Mouse (Mus musculus) cerebral cortex, adult 2 months (tissue): ENCODE results near the gene Atxn2l.

ENCODE experiments used
- WGBS: fragments of 180-500 bp; shearing (Covaris S2); methylation state at CpG from one replicate; pipeline ENCODE4 v1.1.7; 2018; 5-methylcytosine and 5-hydroxymethylcytosine counted together

The Atxn2l gene

GRCm38 (mm10) chr7:126463004-126463403 is 40.2 kb downstream of the Atxn2l start, which contains the start of gene Atp2a1:
Atp2a1 (minus strand) TSS chr7:126463108.
- 70% methylated on average over 5 of the region's 5 CpGs for WGBS

DNA sequence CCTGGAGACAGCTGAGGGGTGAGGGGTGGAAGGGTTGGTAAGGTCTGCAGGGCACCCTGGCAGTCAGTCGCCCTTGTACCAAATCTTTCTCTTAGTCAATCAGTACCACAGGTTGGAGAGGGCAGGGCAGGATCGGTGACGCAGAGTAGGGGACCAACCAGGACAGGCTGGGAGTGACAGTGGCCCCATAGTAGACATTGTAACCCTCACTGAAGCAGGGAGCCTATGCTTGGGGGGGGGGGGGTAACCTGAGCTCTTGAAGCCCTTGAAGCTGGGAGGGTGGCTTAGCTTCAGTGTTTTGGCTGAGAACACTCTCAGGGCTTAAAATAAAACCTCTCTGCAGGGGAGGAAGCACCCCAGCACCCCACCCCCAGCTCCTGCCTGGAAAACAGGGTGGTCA is 41.6 kb downstream of the Atxn2l start:
- 84% methylated on average over 3 of the region's 3 CpGs for WGBS

GRCm38 (mm10) chr7:126460623-126461399 is 42.4 kb downstream of the Atxn2l start:
- WGBS, result 79% methylated on average over 10 of the region's 10 CpGs

GRCm38 (mm10) chr7:126458844-126459618 is 44.2 kb downstream of the Atxn2l start:
- 85% methylated on average over 11 of the region's 11 CpGs for whole genome bisulfite sequencing

GRCm38 (mm10) chr7:126458225-126458624 is 45.0 kb downstream of the Atxn2l start:
- WGBS, result 57% methylated on average over 5 of the region's 5 CpGs

GRCm38 (mm10) chr7:126456382-126457266 is 46.6 kb downstream of the Atxn2l start:
- WGBS, result 92% methylated on average over 17 of the region's 17 CpGs

- whole genome bisulfite sequencing, result 83% methylated on average over 2 of the region's 2 CpGs
These were observed 48.0 kb downstream of the Atxn2l start for GRCm38 (mm10) chr7:126455242-126455641.

- WGBS, result 65% methylated on average over 7 of the region's 7 CpGs
These were observed 49.4 kb downstream of the Atxn2l start for GRCm38 (mm10) chr7:126453861-126454260.

- 86% methylated on average over 3 of the region's 3 CpGs for WGBS
These were observed 51.0 kb downstream of the Atxn2l start for GRCm38 (mm10) chr7:126452244-126452643.

GRCm38 (mm10) chr7:126450641-126451040 is 52.6 kb downstream of the Atxn2l start:
- 92% methylated on average over 6 of the region's 6 CpGs for WGBS

DNA sequence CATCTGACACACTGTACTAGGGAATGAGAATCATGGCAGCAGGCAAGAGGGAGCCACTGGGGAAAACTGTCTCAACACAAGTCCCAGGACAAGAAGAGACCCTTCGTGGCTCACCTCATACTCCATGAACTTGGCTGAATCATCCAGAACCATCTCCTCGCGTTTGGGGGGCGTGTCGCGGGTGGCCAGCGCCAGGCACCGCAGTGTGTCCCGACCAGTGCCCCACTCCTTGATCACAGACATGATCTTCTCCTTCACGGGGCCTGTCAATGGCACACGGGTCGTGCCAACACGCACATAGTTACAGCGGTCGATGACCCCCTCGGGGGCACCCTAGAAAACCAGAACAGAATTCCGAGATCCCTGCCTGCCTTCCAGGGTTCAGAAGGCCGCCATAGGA is 53.2 kb downstream of the Atxn2l start:
- WGBS, result 92% methylated on average over 18 of the region's 18 CpGs

- WGBS, result 90% methylated on average over 19 of the region's 19 CpGs
These were observed 54.8 kb downstream of the Atxn2l start for GRCm38 (mm10) chr7:126448481-126448880.

- WGBS, result 93% methylated on average over 21 of the region's 21 CpGs
These were observed 57.0 kb downstream of the Atxn2l start for GRCm38 (mm10) chr7:126446217-126446616.

DNA sequence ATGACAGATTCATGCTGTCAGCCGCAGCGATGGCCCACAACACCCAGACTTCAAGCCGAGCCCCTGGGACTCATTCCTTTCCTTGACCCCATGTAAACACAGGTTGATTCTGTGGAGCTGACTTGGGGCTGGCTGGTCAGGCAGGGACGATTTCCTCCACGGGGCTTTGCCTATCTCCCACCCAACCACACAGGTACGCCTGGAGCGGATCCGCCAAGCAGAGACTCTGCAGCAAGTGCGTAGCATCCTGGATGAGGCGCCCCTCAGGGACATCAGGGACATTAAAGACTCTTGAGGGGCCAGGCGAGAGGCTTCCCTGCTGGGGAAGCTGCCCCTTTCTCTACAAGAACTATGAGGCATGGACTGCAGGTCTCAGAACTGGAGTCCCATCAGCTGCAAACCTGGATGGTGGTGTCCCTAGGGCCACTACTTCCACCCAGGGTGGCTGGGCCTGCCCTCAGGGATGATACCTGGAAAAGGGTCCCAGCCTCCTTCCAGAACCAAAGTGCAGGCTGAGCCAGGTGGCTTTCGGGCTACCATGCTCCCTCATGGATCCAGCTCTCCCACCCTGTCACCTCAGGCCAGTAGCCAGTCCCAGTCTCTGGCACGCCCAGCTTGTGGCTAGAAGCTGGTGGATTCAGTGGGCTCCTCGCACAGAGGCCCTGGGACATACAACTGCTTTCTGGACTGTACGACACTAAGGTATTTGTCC is 58.0 kb downstream of the Atxn2l start:
- WGBS, result 95% methylated on average over 15 of the region's 15 CpGs

GRCm38 (mm10) chr7:126444536-126444935 is 58.7 kb downstream of the Atxn2l start:
- 98% methylated on average over 9 of the region's 9 CpGs for WGBS

DNA sequence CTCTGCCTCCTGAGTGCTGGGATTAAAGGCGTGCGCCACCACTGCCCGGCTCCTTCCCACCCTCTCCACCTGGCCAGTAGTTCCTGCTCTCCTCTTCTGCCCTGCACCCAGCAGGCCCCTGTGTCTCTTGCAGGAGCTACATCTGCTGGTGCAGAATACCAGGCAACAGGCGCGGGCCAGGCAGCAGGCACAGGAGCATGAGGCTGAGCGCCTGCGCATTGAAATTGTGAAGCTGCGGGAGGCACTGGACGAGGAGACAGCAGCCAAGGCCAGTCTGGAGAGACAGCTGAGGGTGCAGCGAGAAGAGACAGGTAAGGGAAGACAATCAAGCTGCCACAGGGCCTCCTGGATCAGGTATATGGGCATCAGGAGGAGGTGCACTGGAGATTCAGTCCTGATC is 59.2 kb downstream of the Atxn2l start:
- WGBS, result 96% methylated on average over 10 of the region's 10 CpGs
